In genomic region chr3:56837176-56837575, GRCm38 (mm10) we compare ENCODE assay signal across 27 mouse cellular contexts.
"Had no signal": no experiment of that assay in that cellular context is flagged by ENCODE, and none has a peak within 500 bp of the region (broad histone marks: within the 10 kb centered on the region; RNA-seq: fewer than 3 reads in every experiment).

No protein-coding gene starts in this region.

- H3K27ac ChIP-seq: gastrocnemius, adult 2 months; heart, embryonic 10.5 days; hindbrain, embryonic 10.5 days; hindbrain, embryonic 12.5 days; hindbrain, embryonic 14.5 days; intestine, embryonic 15.5 days; layer of hippocampus, adult 2 months; left cerebral cortex, adult 2 months; limb, embryonic 10.5 days; limb, embryonic 12.5 days; liver, embryonic 13.5 days had no signal

- H3K9me3 ChIP-seq: heart, embryonic 10.5 days; heart, embryonic 12.5 days; hindbrain, embryonic 10.5 days; hindbrain, embryonic 12.5 days; intestine, embryonic 15.5 days; limb, embryonic 10.5 days; limb, embryonic 12.5 days; liver, embryonic 13.5 days had no signal

- H3K27me3 ChIP-seq: heart, embryonic 12.5 days; hindbrain, embryonic 12.5 days; intestine, embryonic 15.5 days; limb, embryonic 12.5 days; liver, embryonic 13.5 days had no signal

- H3K4me2 ChIP-seq: heart, embryonic 12.5 days; hindbrain, embryonic 12.5 days; hindbrain, embryonic 14.5 days; intestine, embryonic 15.5 days; limb, embryonic 12.5 days; liver, embryonic 11.5 days; liver, embryonic 13.5 days had no signal

- ATAC-seq: hindbrain, embryonic 16.5 days; inflammation-experienced regulatory T-cells, adult 6 months; intestine, embryonic 15.5 days; intestine, postnatal 0 days had no signal

- H3K4me1 ChIP-seq: heart, embryonic 10.5 days; heart, embryonic 12.5 days; hindbrain, embryonic 10.5 days; hindbrain, embryonic 12.5 days; intestine, embryonic 15.5 days; limb, embryonic 10.5 days; limb, embryonic 12.5 days; liver, embryonic 13.5 days had no signal

- H3K9ac ChIP-seq: heart, embryonic 12.5 days; hindbrain, embryonic 12.5 days; hindbrain, embryonic 14.5 days; intestine, embryonic 15.5 days; limb, embryonic 12.5 days; liver, embryonic 13.5 days had no signal

- H3K4me3 ChIP-seq: gastrocnemius, adult 2 months; heart, embryonic 10.5 days; heart, embryonic 12.5 days; hindbrain, embryonic 10.5 days; hindbrain, embryonic 12.5 days; intestine, embryonic 15.5 days; layer of hippocampus, adult 2 months; left cerebral cortex, adult 2 months; limb, embryonic 10.5 days; limb, embryonic 12.5 days; liver, embryonic 13.5 days had no signal

- H3K36me3 ChIP-seq: heart, embryonic 10.5 days; heart, embryonic 12.5 days; hindbrain, embryonic 10.5 days; hindbrain, embryonic 12.5 days; intestine, embryonic 15.5 days; limb, embryonic 10.5 days; limb, embryonic 12.5 days; liver, embryonic 13.5 days had no signal

- DNase-seq: gastrocnemius, adult 2 months; gastrocnemius, postnatal 10 days; gastrocnemius, postnatal 25 days; heart, adult 18-20 months; heart, postnatal 10 days; heart, postnatal 4 days; kidney, adult 18-20 months; kidney, adult 8-10 months; kidney, postnatal 10 days; kidney, postnatal 25 days; kidney, postnatal 4 days; liver; liver, embryonic 13.5 days had no signal
